Mouse (Mus musculus): ENCODE measurements around the gene Zfp239. TPM values are rescaled to one million over a fixed set of nuclear protein-coding genes. Genes with fewer than 3 reads are reported as not detected.

The Zfp239 gene
- polyA plus RNA-seq, 1 experiment from 2014 or later: 14.4 TPM

- peak; percentile 92 for DNase-seq (ENCODE audit: low spot score)
- H3K9me3 ChIP-seq (ENCODE audit: control insufficient read depth, low read length): no peaks in the 10 kb centered on the region
- peak overlapping the region; percentile 83 for H3K27ac ChIP-seq (ENCODE audit: low read depth, low read length)
- H3K36me3 ChIP-seq (ENCODE audit: control insufficient read depth, insufficient read depth, low read length): no peaks in the 10 kb centered on the region
- peak overlapping the region; percentile 96 for H3K9ac ChIP-seq (ENCODE audit: low read length)
- H3K4me1 ChIP-seq (replicated peaks; ENCODE audit: control insufficient read depth, insufficient read depth, low read length): 0 out of 2 replicates have a peak, but pooled peaks cover 1% of the 10 kb centered on the region
- WGBS: under 1% methylated on average over 39 of the region's 77 CpGs
- H3K27me3 ChIP-seq (ENCODE audit: control insufficient read depth, insufficient read depth, low read length): no peaks in the 10 kb centered on the region
- peak overlapping the region; percentile 99 for H3K4me3 ChIP-seq (ENCODE audit: low read depth, low read length)
- peak overlapping the region; percentile 87 for H3K4me2 ChIP-seq (ENCODE audit: low read depth, low read length, severe bottlenecking)
- ATAC-seq (replicated peaks; ENCODE audit: low FRiP score): peak; percentile 80
Measured at GRCm38 (mm10) chr6:117907301-117907978, 45.5 kb downstream of the Zfp239 start.

DNA sequence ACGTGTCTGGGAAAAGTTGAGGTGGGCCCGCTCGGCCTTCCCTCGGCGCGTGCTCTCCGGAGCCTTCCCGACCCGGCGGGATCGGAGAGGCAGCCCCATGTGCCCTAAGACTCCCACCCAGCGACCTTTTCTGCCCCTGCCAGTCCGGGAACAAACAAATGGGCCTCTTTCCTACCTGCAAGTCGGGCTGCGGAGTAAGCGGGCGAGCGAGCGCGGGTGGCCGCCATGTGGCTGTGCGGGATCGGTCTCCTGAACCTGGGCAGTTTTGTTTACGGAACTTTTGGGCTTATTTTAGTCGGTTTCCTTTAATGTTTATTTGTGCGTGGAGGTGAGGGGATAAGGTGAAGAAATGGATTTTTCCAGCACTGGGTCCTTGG is 46.1 kb downstream of the Zfp239 start:
- H3K4me3 ChIP-seq (ENCODE audit: low read depth, low read length): peak overlapping the region; percentile 99
- ATAC-seq (replicated peaks; ENCODE audit: low FRiP score) (no peak; the same call in 1 of the 2 replicates), DNase-seq (ENCODE audit: low spot score) (no peak)
- peak overlapping the region; percentile 87 for H3K4me2 ChIP-seq (ENCODE audit: low read depth, low read length, severe bottlenecking)
- no peaks in the 10 kb centered on the region for H3K36me3 ChIP-seq (ENCODE audit: control insufficient read depth, insufficient read depth, low read length)
- peak overlapping the region; percentile 83 for H3K27ac ChIP-seq (ENCODE audit: low read depth, low read length)
- no peaks in the 10 kb centered on the region for H3K9me3 ChIP-seq (ENCODE audit: control insufficient read depth, low read length)
- 0% methylated on average over 26 of the region's 26 CpGs for WGBS
- peak overlapping the region; percentile 96 for H3K9ac ChIP-seq (ENCODE audit: low read length)
- 0 out of 2 replicates have a peak, but pooled peaks cover 1% of the 10 kb centered on the region for H3K4me1 ChIP-seq (replicated peaks; ENCODE audit: control insufficient read depth, insufficient read depth, low read length)
- no peaks in the 10 kb centered on the region for H3K27me3 ChIP-seq (ENCODE audit: control insufficient read depth, insufficient read depth, low read length)

GRCm38 (mm10) chr6:117908424-117908900 is 46.6 kb downstream of the Zfp239 start:
- H3K27ac ChIP-seq (ENCODE audit: low read depth, low read length): no peak overlapping the region
- DNase-seq (ENCODE audit: low spot score) (no peak), ATAC-seq (replicated peaks; ENCODE audit: low FRiP score) (no peak)
- H3K9me3 ChIP-seq (ENCODE audit: control insufficient read depth, low read length): no peaks in the 10 kb centered on the region
- H3K27me3 ChIP-seq (ENCODE audit: control insufficient read depth, insufficient read depth, low read length): no peaks in the 10 kb centered on the region
- H3K4me3 ChIP-seq (ENCODE audit: low read depth, low read length): peak overlapping the region; percentile 99
- H3K4me1 ChIP-seq (replicated peaks; ENCODE audit: control insufficient read depth, insufficient read depth, low read length): 0 out of 2 replicates have a peak, but pooled peaks cover 1% of the 10 kb centered on the region
- 2% methylated on average over 14 of the region's 14 CpGs for WGBS
- H3K36me3 ChIP-seq (ENCODE audit: control insufficient read depth, insufficient read depth, low read length): no peaks in the 10 kb centered on the region
- H3K4me2 ChIP-seq (ENCODE audit: low read depth, low read length, severe bottlenecking): peak overlapping the region; percentile 87
- H3K9ac ChIP-seq (ENCODE audit: low read length): peak overlapping the region; percentile 96

DNA sequence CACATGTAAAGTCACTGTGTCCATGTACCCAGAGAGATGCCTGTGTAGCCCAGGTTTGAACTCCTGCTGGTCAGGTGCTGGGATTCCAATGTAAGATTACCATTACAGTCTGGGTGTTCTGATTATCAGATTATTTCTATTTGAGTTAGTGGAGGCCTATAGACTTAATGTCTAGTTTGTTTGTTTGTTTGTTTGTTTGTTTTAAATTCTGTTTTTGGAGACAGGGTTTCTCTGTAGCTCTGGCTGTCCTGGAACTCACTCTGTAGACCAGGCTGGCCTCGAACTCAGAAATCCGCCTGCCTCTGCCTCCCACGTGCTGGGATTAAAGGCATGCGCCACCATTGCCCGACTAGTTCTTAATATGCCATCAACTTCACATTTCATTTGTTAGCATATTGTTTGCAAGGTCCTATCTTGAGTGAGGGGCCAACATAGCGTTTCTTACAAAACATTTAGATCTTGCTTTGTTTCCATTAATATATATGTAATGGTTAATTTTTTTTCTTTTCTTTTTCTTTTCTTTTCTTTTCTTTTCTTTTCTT is 48.3 kb downstream of the Zfp239 start:
- 0 out of 2 replicates have a peak, but pooled peaks cover 1% of the 10 kb centered on the region for H3K4me1 ChIP-seq (replicated peaks; ENCODE audit: control insufficient read depth, insufficient read depth, low read length)
- no peaks in the 10 kb centered on the region for H3K27me3 ChIP-seq (ENCODE audit: control insufficient read depth, insufficient read depth, low read length)
- ATAC-seq (replicated peaks; ENCODE audit: low FRiP score) (no peak), DNase-seq (ENCODE audit: low spot score) (no peak)
- H3K4me3 ChIP-seq (ENCODE audit: low read depth, low read length): no peak overlapping the region
- no peak overlapping the region for H3K9ac ChIP-seq (ENCODE audit: low read length)
- H3K4me2 ChIP-seq (ENCODE audit: low read depth, low read length, severe bottlenecking): no peak overlapping the region
- H3K9me3 ChIP-seq (ENCODE audit: control insufficient read depth, low read length): no peaks in the 10 kb centered on the region
- no peaks in the 10 kb centered on the region for H3K36me3 ChIP-seq (ENCODE audit: control insufficient read depth, insufficient read depth, low read length)
- 85% methylated on average over 6 of the region's 6 CpGs for WGBS
- no peak overlapping the region for H3K27ac ChIP-seq (ENCODE audit: low read depth, low read length)

GRCm38 (mm10) chr6:117914541-117914940 is 52.6 kb downstream of the Zfp239 start:
- no peak overlapping the region for H3K4me2 ChIP-seq (ENCODE audit: low read depth, low read length, severe bottlenecking)
- H3K36me3 ChIP-seq (ENCODE audit: control insufficient read depth, insufficient read depth, low read length): no peaks in the 10 kb centered on the region
- DNase-seq (ENCODE audit: low spot score): no peak
- H3K27me3 ChIP-seq (ENCODE audit: control insufficient read depth, insufficient read depth, low read length): no peaks in the 10 kb centered on the region
- peaks cover 5% of the 10 kb centered on the region; the same call in 1 of the 2 replicates for H3K4me1 ChIP-seq (replicated peaks; ENCODE audit: control insufficient read depth, insufficient read depth, low read length)
- no peak for ATAC-seq (replicated peaks; ENCODE audit: low FRiP score)
- H3K4me3 ChIP-seq (ENCODE audit: low read depth, low read length): no peak overlapping the region
- H3K9me3 ChIP-seq (ENCODE audit: control insufficient read depth, low read length): no peaks in the 10 kb centered on the region
- H3K9ac ChIP-seq (ENCODE audit: low read length): no peak overlapping the region
- H3K27ac ChIP-seq (ENCODE audit: low read depth, low read length): no peak overlapping the region

- H3K4me1 ChIP-seq (replicated peaks; ENCODE audit: control insufficient read depth, insufficient read depth, low read length): peaks cover 5% of the 10 kb centered on the region; the same call in 1 of the 2 replicates
Measured at GRCm38 (mm10) chr6:117916205-117916736, 54.4 kb downstream of the Zfp239 start.

DNA sequence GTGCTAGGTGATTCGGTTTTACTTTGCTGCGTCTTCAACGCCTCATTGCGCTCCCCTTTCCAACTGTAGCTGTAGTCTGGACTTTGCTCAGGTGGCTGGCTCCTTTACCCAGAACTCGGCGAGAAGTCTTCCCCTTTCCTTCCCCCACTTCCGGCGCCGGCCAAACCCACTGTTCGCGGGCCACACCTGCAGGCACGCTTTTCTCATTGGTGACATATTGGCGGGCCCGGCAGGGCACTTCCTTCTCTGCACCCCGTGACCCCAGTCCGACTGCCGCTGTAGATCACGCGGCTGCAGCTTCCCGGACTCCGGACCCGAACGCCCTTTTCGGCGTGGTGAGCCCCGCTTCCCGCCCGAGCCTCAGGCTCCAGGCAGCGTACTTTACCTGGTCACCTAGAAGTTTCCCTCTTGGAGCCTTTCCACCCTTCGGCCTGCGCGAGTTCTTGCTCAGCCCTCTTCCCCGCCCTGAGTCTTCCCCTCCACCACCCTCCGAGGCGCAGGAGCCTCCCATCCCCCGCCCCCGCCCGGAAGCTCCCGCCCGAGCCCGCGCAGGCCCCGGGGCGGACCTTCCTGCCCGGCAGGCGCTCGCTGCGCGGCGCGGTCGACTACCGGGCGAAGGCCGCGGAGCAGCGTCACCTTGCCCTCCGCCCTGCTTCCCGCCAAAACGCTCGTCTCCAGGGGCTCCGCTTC is 55.0 kb downstream of the Zfp239 start:
- WGBS: under 1% methylated on average over 62 of the region's 62 CpGs
- H3K9ac ChIP-seq (ENCODE audit: low read length): peak overlapping the region; percentile 73
- peak; percentile 91 for DNase-seq (ENCODE audit: low spot score)
- no peaks in the 10 kb centered on the region for H3K27me3 ChIP-seq (ENCODE audit: control insufficient read depth, insufficient read depth, low read length)
- H3K4me1 ChIP-seq (replicated peaks; ENCODE audit: control insufficient read depth, insufficient read depth, low read length): peaks cover 5% of the 10 kb centered on the region; the same call in 1 of the 2 replicates
- peak; percentile 93 for ATAC-seq (replicated peaks; ENCODE audit: low FRiP score)
- H3K4me3 ChIP-seq (ENCODE audit: low read depth, low read length): peak overlapping the region; percentile 55
- no peaks in the 10 kb centered on the region for H3K9me3 ChIP-seq (ENCODE audit: control insufficient read depth, low read length)
- no peaks in the 10 kb centered on the region for H3K36me3 ChIP-seq (ENCODE audit: control insufficient read depth, insufficient read depth, low read length)
- peak overlapping the region; percentile 74 for H3K4me2 ChIP-seq (ENCODE audit: low read depth, low read length, severe bottlenecking)
- peak overlapping the region; percentile 84 for H3K27ac ChIP-seq (ENCODE audit: low read depth, low read length)

More at GRCm38 (mm10) chr6:117916205-117916736, 54.4 kb downstream of the Zfp239 start:
- ATAC-seq (replicated peaks; ENCODE audit: low FRiP score) (no peak), DNase-seq (ENCODE audit: low spot score) (no peak)
- Histone ChIP-seq H3K27ac (ENCODE audit: low read depth, low read length) (peak overlapping the region; percentile 84; the same call in 1 of the 2 replicates), H3K9me3 (ENCODE audit: control insufficient read depth, low read length) (no peaks in the 10 kb centered on the region), H3K36me3 (ENCODE audit: control insufficient read depth, insufficient read depth, low read length) (no peaks in the 10 kb centered on the region), H3K27me3 (ENCODE audit: control insufficient read depth, insufficient read depth, low read length) (no peaks in the 10 kb centered on the region), H3K9ac (ENCODE audit: low read length) (peak overlapping the region; percentile 73), H3K4me2 (ENCODE audit: low read depth, low read length, severe bottlenecking) (peak overlapping the region; percentile 74), H3K4me3 (ENCODE audit: low read depth, low read length) (peak overlapping the region; percentile 55)
- WGBS: 3% methylated on average over 12 of the region's 12 CpGs

DNA sequence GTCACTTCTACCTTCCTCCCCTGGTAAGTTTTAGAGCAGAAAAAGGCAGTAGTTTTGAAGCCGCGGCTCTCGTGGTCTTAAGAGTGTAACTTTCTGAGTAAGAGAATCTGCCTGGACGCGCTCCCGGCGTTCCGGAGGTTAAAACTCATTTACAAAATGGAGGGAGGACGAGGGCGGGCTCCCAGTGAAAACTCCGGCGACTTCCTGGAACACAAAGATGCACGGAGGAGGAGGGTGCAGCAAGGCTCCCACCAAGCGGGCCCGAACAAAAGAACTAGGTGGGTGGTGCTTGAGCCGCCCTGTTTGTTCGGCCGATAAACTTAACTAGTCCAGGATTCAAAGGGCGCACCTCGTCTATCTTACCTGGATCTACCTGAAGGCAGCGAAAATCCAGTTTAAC is 55.7 kb downstream of the Zfp239 start:
- H3K36me3 ChIP-seq (ENCODE audit: control insufficient read depth, insufficient read depth, low read length): no peaks in the 10 kb centered on the region
- ATAC-seq (replicated peaks; ENCODE audit: low FRiP score) (peak; percentile 67), DNase-seq (ENCODE audit: low spot score) (peak; percentile 85)
- 1% methylated on average over 21 of the region's 21 CpGs for WGBS
- H3K9me3 ChIP-seq (ENCODE audit: control insufficient read depth, low read length): no peaks in the 10 kb centered on the region
- peak overlapping the region; percentile 55 for H3K4me3 ChIP-seq (ENCODE audit: low read depth, low read length)
- H3K27ac ChIP-seq (ENCODE audit: low read depth, low read length): peak overlapping the region; percentile 84
- peak overlapping the region; percentile 74 for H3K4me2 ChIP-seq (ENCODE audit: low read depth, low read length, severe bottlenecking)
- H3K27me3 ChIP-seq (ENCODE audit: control insufficient read depth, insufficient read depth, low read length): no peaks in the 10 kb centered on the region
- H3K4me1 ChIP-seq (replicated peaks; ENCODE audit: control insufficient read depth, insufficient read depth, low read length): peaks cover 5% of the 10 kb centered on the region; the same call in 1 of the 2 replicates
- H3K9ac ChIP-seq (ENCODE audit: low read length): peak overlapping the region; percentile 73
